Mouse (Mus musculus) olfactory bulb, adult 2 months (tissue): ENCODE results near the gene Timm10b.

Experiments
- CTCF ChIP-seq: fragments of 200-500 bp; IDR thresholded peaks from 2 replicates; pipeline ENCODE4 v1.5.1; 2012; ENCODE audit warnings: low read depth, mild to moderate bottlenecking, low read length, moderate library complexity; ENCODE audit not compliant: insufficient read depth
- POLR2A ChIP-seq: fragments of 200-500 bp; IDR thresholded peaks from 2 replicates; pipeline ENCODE4 v1.6.1; 2012; ENCODE audit warnings: mild to moderate bottlenecking, low read depth, low read length, moderate library complexity; ENCODE audit not compliant: insufficient read depth

GRCm38 (mm10) chr7:105590097-105590496, 49.8 kb upstream of the Timm10b start:
- TF ChIP-seq CTCF (no peak), POLR2A (no peak)
